In genomic region chr11:115372737-115373136, GRCm38 (mm10) we compare ENCODE assay signal across 24 mouse cellular contexts. TPM values are rescaled to one million over a fixed set of nuclear protein-coding genes. Genes with fewer than 3 reads are reported as not detected.
"Had no signal": no experiment of that assay in that cellular context is flagged by ENCODE, and none has a peak within 500 bp of the region (broad histone marks: within the 10 kb centered on the region; RNA-seq: fewer than 3 reads in every experiment).

No protein-coding gene starts in this region.

- H3K9ac ChIP-seq: limb, embryonic 12.5 days; limb, embryonic 15.5 days; liver, embryonic 14.5 days; liver, postnatal 0 days; lung, embryonic 15.5 days; neural tube, embryonic 12.5 days; neural tube, embryonic 15.5 days had no signal

- H3K4me3 ChIP-seq: limb, embryonic 12.5 days; limb, embryonic 15.5 days; lung, embryonic 15.5 days; neural tube, embryonic 12.5 days; neural tube, embryonic 15.5 days had no signal

- H3K4me2 ChIP-seq: limb, embryonic 12.5 days; limb, embryonic 15.5 days; liver, embryonic 11.5 days; lung, embryonic 15.5 days; midbrain, embryonic 11.5 days; neural tube, embryonic 15.5 days had no signal

- ATAC-seq: intestine, embryonic 16.5 days; liver, postnatal 0 days had no signal

- H3K9me3 ChIP-seq: limb, embryonic 12.5 days; limb, embryonic 15.5 days; lung, embryonic 15.5 days; neural tube, embryonic 12.5 days; neural tube, embryonic 15.5 days had no signal

- H3K36me3 ChIP-seq: limb, embryonic 12.5 days; limb, embryonic 15.5 days; lung, embryonic 15.5 days; neural tube, embryonic 12.5 days; neural tube, embryonic 15.5 days had no signal

- H3K27ac ChIP-seq: limb, embryonic 12.5 days; limb, embryonic 15.5 days; liver, embryonic 14.5 days; lung, embryonic 15.5 days; neural tube, embryonic 12.5 days; neural tube, embryonic 15.5 days; stomach, postnatal 0 days had no signal

- DNase-seq: kidney, adult 2 months; kidney, postnatal 10 days; kidney, postnatal 36 days; left cerebral cortex, postnatal 4 days; liver, postnatal 0 days; lung, postnatal 14 days; midbrain, embryonic 14.5 days; right cerebral cortex, adult 18-20 months; right cerebral cortex, postnatal 14 days; right cerebral cortex, postnatal 4 days; thymus, adult 2 months; thymus, postnatal 14 days; thymus, postnatal 4 days had no signal

RNA-seq across cellular contexts. Expression of gene Otop3, which starts 38.2 kb away (rescaled TPM):
- polyA plus RNA-seq: kidney, embryonic 14.5 days; limb, embryonic 12.5 days; liver, embryonic 11.5 days; liver, embryonic 14.5 days; liver, postnatal 0 days; lung, embryonic 15.5 days had no signal
